Comparison of ENCODE assay signal across 11 mouse cellular contexts in the genomic region with DNA sequence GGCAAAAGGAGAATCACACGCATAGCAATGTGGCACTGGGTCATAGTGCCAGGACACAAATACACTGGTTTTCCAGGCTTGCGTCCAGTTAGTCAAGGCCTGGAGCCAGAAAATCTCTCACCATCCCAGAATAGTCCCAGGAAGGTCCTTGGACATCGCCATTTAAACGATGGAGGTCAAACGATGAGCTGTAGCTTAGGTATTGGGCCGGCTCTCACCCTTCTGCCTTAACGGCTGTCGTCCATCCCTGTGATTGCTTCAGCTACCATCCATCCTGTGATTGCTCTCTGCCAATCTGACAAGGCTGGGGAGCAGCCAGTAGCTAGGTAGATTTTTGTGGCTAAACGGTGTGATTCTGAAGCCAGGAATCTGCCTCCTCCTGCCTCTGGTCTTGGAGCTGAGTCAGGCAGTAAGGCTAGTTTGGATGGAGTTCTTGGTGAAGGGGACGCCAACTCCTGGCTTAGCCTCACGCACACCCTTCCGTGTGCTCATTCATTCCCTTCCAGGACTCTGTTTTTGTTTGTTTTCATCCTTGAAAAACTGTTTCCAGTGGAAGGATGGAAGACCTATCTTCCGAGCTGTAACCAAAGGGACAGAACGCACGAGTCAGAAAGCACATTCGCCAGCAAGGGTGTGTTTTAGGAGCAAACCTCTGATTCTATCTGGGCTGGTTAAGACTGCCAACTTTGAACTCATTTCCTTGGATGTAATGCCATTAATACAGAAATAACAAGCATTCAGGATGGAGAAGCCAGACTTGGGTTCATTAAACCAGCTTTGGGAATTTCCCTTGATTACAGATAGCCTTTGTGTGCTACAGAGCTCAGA.
DNase-seq lines count a peak whose midpoint lies in the region; ATAC-seq lines count a peak whose summit lies in the region.
"Had no signal": no experiment of that assay in that cellular context is flagged by ENCODE, and none has a peak within 500 bp of the region (broad histone marks: within the 10 kb centered on the region; RNA-seq: fewer than 3 reads in every experiment).

No protein-coding gene starts in this region.

- peaks cover 5% of the 10 kb centered on the region for H3K36me3 ChIP-seq in kidney, embryonic 16.5 days (ENCODE audit: insufficient read depth, low read length)
- H3K36me3 ChIP-seq: G1E; liver, embryonic 13.5 days had no signal

- no peak overlapping the region for H3K27ac ChIP-seq in kidney, embryonic 16.5 days (ENCODE audit: low read length)
- H3K27ac ChIP-seq: kidney, postnatal 0 days; liver, embryonic 13.5 days had no signal

- 87% methylated on average over 16 of the region's 16 CpGs for WGBS in kidney, embryonic 16.5 days

- ATAC-seq in megakaryocyte progenitor cell, adult 5-6 weeks (replicated peaks; ENCODE audit: poor library complexity): no peak
- ATAC-seq in kidney, embryonic 16.5 days (ENCODE audit: low FRiP score, low TSS enrichment): no peak

- H3K9me3 ChIP-seq in kidney, embryonic 16.5 days (ENCODE audit: low read length): no peaks in the 10 kb centered on the region
- H3K9me3 ChIP-seq: liver, embryonic 13.5 days had no signal

- peak; percentile 48 to 53 for DNase-seq in layer of hippocampus, postnatal 10 days (ENCODE audit: low spot score in 2 of 2)
- DNase-seq in layer of hippocampus, adult 11-12 months (ENCODE audit: low spot score): no peak
- DNase-seq in adrenal gland, postnatal 25 days: peak; percentile 49
- peak; percentile 89 to 91 for DNase-seq in cerebellum, postnatal 10 days
- DNase-seq in heart, postnatal 25 days (ENCODE audit: low spot score): peak; percentile 29
- DNase-seq: liver, embryonic 13.5 days; thymus, postnatal 4 days had no signal

- no peak overlapping the region for H3K9ac ChIP-seq in kidney, embryonic 16.5 days (replicated peaks; ENCODE audit: low read length)
- H3K9ac ChIP-seq: liver, embryonic 13.5 days had no signal

- H3K27me3 ChIP-seq in kidney, embryonic 16.5 days (ENCODE audit: insufficient read depth, low read length): no peaks in the 10 kb centered on the region
- H3K27me3 ChIP-seq: liver, embryonic 13.5 days had no signal

- intact Hi-C loops in heart, postnatal 25 days (cut with DNase I): no loop called here

- no peak overlapping the region for H3K4me2 ChIP-seq in kidney, embryonic 16.5 days (replicated peaks; ENCODE audit: low read depth, low read length)
- H3K4me2 ChIP-seq: liver, embryonic 13.5 days had no signal

- H3K4me1 ChIP-seq in kidney, embryonic 16.5 days (ENCODE audit: insufficient read depth, low read length): no peaks in the 10 kb centered on the region
- H3K4me1 ChIP-seq: liver, embryonic 13.5 days had no signal

- H3K4me3 ChIP-seq in kidney, embryonic 16.5 days (ENCODE audit: low read length): no peak overlapping the region
- H3K4me3 ChIP-seq: liver, embryonic 13.5 days had no signal
